Mouse (Mus musculus) liver, embryonic 14.5 days (tissue): ENCODE data around the gene Zfp609. TPM values are rescaled to one million over a fixed set of nuclear protein-coding genes. Genes with fewer than 3 reads are reported as not detected.

Experiments
- ATAC-seq: fragments of 200-750 bp; cut with Nextera tagmentation; 2 replicates; pipeline ENCODE4 v1.8.0; 2017; ENCODE audit warnings: moderate number of reproducible peaks, mild to moderate bottlenecking, moderate library complexity; ENCODE audit not compliant: insufficient read depth
- DNase-seq, 3 experiments: peaks; one replicate each; pipeline ENCODE4 v3.0.0-alpha.2; 2012 to 2013; ENCODE audit warnings: low read depth in 3 of 3, low spot score in 3 of 3
- H3K27ac ChIP-seq: fragments of 300-500 bp; sonication (generic); 2 replicates; pipeline ENCODE4 v1.5.1; 2014; ENCODE audit warnings: moderate library complexity, mild to moderate bottlenecking, control low read depth, inconsistent platforms
- H3K27me3 ChIP-seq: fragments of 300-500 bp; sonication (generic); 2 replicates; pipeline ENCODE4 v1.6.1; 2014; ENCODE audit warnings: mild to moderate bottlenecking, low read length, moderate library complexity; ENCODE audit not compliant: control insufficient read depth, insufficient read depth
- H3K36me3 ChIP-seq: fragments of 300-500 bp; sonication (generic); replicated peaks from 2 replicates; pipeline ENCODE4 v1.6.1; 2014; ENCODE audit warnings: low read depth; ENCODE audit not compliant: control insufficient read depth, insufficient read depth
- H3K4me1 ChIP-seq, 2 experiments: fragments of 200-500 bp in 1 of 2; fragments of 300-500 bp in 1 of 2; sonication (generic) in 1 of 2; replicated peaks; 2 replicates each; pipeline ENCODE4 v1.6.1; 2012 to 2014; ENCODE audit warnings: antibody characterized with exemption in 1 of 2, inconsistent platforms in 1 of 2, low read length in 1 of 2; ENCODE audit not compliant: control insufficient read depth in 2 of 2, insufficient read depth in 2 of 2
- H3K4me2 ChIP-seq: fragments of 300-500 bp; sonication (generic); 2 replicates; pipeline ENCODE4 v1.6.1; 2014; ENCODE audit warnings: low read depth, mild to moderate bottlenecking, control low read depth, moderate library complexity
- H3K4me3 ChIP-seq, 2 experiments: fragments of 200-500 bp in 1 of 2; fragments of 300-500 bp in 1 of 2; sonication (generic) in 1 of 2; 2 replicates each; pipeline ENCODE4 v1.5.1; 2012 to 2014; ENCODE audit warnings: low read depth in 2 of 2, low read length in 2 of 2, mild to moderate bottlenecking in 2 of 2, control low read depth in 1 of 2, inconsistent platforms in 1 of 2, moderate library complexity in 1 of 2; ENCODE audit not compliant: insufficient read depth in 1 of 2
- H3K9ac ChIP-seq: fragments of 300-500 bp; sonication (generic); replicated peaks from 2 replicates; pipeline ENCODE4 v1.6.1; 2014; ENCODE audit warnings: mild to moderate bottlenecking, control low read depth, moderate library complexity
- H3K9me3 ChIP-seq: fragments of 300-500 bp; sonication (generic); 2 replicates; pipeline ENCODE4 v1.6.1; 2016; ENCODE audit warnings: low read length, mixed read lengths; ENCODE audit not compliant: control insufficient read depth
- CTCF ChIP-seq: IDR thresholded peaks from 2 replicates; pipeline ENCODE4 v1.5.1; 2016; ENCODE audit warnings: antibody characterized with exemption, low read depth, control low read depth
- EP300 ChIP-seq: IDR thresholded peaks from 2 replicates; pipeline ENCODE4 v1.6.1; 2016; ENCODE audit warnings: antibody characterized with exemption, low read depth
- WGBS: fragments of 180-500 bp; shearing (Covaris S2); extraction: QIAGEN DNeasy Blood & Tissue Kit; methylation state at CpG from one replicate; pipeline ENCODE4 v1.1.7; 2014; ENCODE audit not compliant: insufficient replicate concordance; 5-methylcytosine and 5-hydroxymethylcytosine counted together
- polyA plus RNA-seq, 2 experiments: library from polyadenylated mRNA; depleted of rRNA in 1 of 2; stranded (reverse) in 1 of 2; unstranded in 1 of 2; fragments of >200 nt; fragmentation: Nextera tagmentation in 1 of 2; extraction: Ambion mirVana in 1 of 2; gene quantifications; 2 replicates each; pipeline versions ENCODE4 v1.2.1 to v1.2.3; 2012 to 2014

Gene Zfp609
- polyA plus RNA-seq, 2 experiments = 1.1 to 2.7 TPM

- 66% methylated on average over 2 of the region's 2 CpGs for WGBS
- H3K9ac ChIP-seq = no peak overlapping the region
- no peak overlapping the region for H3K4me3 ChIP-seq
- H3K36me3 ChIP-seq = no peaks in the 10 kb centered on the region
- no peak overlapping the region for H3K27ac ChIP-seq
- TF ChIP-seq CTCF (no peak), EP300 (no peak)
- H3K9me3 ChIP-seq = no peaks in the 10 kb centered on the region
- peaks cover 24 to 26% of the 10 kb centered on the region in 2 experiments for H3K4me1 ChIP-seq
- H3K4me2 ChIP-seq = no peak overlapping the region
- DNase-seq (no peak), ATAC-seq (no peak)
- H3K27me3 ChIP-seq = no peaks in the 10 kb centered on the region
Measured at GRCm38 (mm10) chr9:65820301-65820700, 7.1 kb downstream of the Zfp609 start.

GRCm38 (mm10) chr9:65818402-65818801 is 9.0 kb downstream of the Zfp609 start:
- H3K4me1 ChIP-seq = peaks cover 11 to 15% of the 10 kb centered on the region in 2 experiments; a peak in 2 of 4 replicates
- WGBS = 91% methylated on average over 2 of the region's 2 CpGs
- H3K9me3 ChIP-seq = no peaks in the 10 kb centered on the region
- H3K4me3 ChIP-seq = no peak overlapping the region
- no peak overlapping the region for H3K9ac ChIP-seq
- no peaks in the 10 kb centered on the region; the same call in 1 of the 2 replicates for H3K36me3 ChIP-seq
- ATAC-seq = no peak
- no peaks in the 10 kb centered on the region for H3K27me3 ChIP-seq
- TF ChIP-seq EP300 (no peak), CTCF (no peak)
- no peak overlapping the region for H3K27ac ChIP-seq
- DNase-seq = no peak
- no peak overlapping the region for H3K4me2 ChIP-seq

- TF ChIP-seq EP300 (no peak), CTCF (no peak)
- no peak for DNase-seq
- 50% methylated on average over 2 of the region's 2 CpGs for WGBS
Measured at GRCm38 (mm10) chr9:65812841-65813240, 14.5 kb downstream of the Zfp609 start.

GRCm38 (mm10) chr9:65811784-65812183 is 15.6 kb downstream of the Zfp609 start:
- H3K27ac ChIP-seq = no peak overlapping the region
- DNase-seq = no peak
- H3K9me3 ChIP-seq = no peaks in the 10 kb centered on the region
- H3K9ac ChIP-seq = no peak overlapping the region
- H3K4me1 ChIP-seq = peaks cover 8 to 9% of the 10 kb centered on the region in 2 experiments
- H3K4me2 ChIP-seq = no peak overlapping the region
- no peak overlapping the region for H3K4me3 ChIP-seq
- WGBS = 26% methylated on average over 1 of the region's 1 CpGs
- H3K27me3 ChIP-seq = no peaks in the 10 kb centered on the region
- no peaks in the 10 kb centered on the region; the same call in 1 of the 2 replicates for H3K36me3 ChIP-seq
- TF ChIP-seq EP300 (no peak), CTCF (no peak)
- no peak for ATAC-seq

More at GRCm38 (mm10) chr9:65812841-65813240, 14.5 kb downstream of the Zfp609 start:
- peaks cover 8 to 12% of the 10 kb centered on the region in 2 experiments for H3K4me1 ChIP-seq
- no peak overlapping the region for H3K9ac ChIP-seq
- no peak overlapping the region for H3K4me2 ChIP-seq
- no peaks in the 10 kb centered on the region for H3K9me3 ChIP-seq
- H3K4me3 ChIP-seq = no peak overlapping the region
- H3K36me3 ChIP-seq = no peaks in the 10 kb centered on the region; the same call in 1 of the 2 replicates
- H3K27me3 ChIP-seq = no peaks in the 10 kb centered on the region
- H3K27ac ChIP-seq = no peak overlapping the region
- ATAC-seq = no peak

GRCm38 (mm10) chr9:65807818-65808217 is 19.5 kb downstream of the Zfp609 start:
- Histone ChIP-seq H3K36me3 (no peaks in the 10 kb centered on the region), H3K27me3 (no peaks in the 10 kb centered on the region), H3K9me3 (no peaks in the 10 kb centered on the region), H3K4me2 (no peak overlapping the region), H3K27ac (no peak overlapping the region), H3K4me3 (no peak overlapping the region), H3K4me1 (peaks cover 2% of the 10 kb centered on the region in 2 experiments), H3K9ac (no peak overlapping the region)
- DNase-seq = no peak
- ATAC-seq = no peak
- WGBS = 79% methylated on average over 1 of the region's 1 CpGs
- TF ChIP-seq CTCF (no peak), EP300 (no peak)
